8 mouse cellular contexts compared by ENCODE assay signal in genomic region chr9:114731011-114731755, GRCm38 (mm10). TPM values are rescaled to one million over a fixed set of nuclear protein-coding genes. Genes with fewer than 3 reads are reported as not detected.
DNase-seq lines count a peak whose midpoint lies in the region; ATAC-seq lines count a peak whose summit lies in the region.

Gene Cmtm6 (plus strand): TSS chr9:114731116.

- peak; percentile 98 to 100 for DNase-seq in adrenal gland, adult (ENCODE audit: inconsistent age in 2 of 2, low spot score in 1 of 2)
- peak; percentile 98 for DNase-seq in embryo, embryonic 10.5 days (ENCODE audit: low spot score)
- peak; percentile 98 for DNase-seq in gastrocnemius, postnatal 14 days
- DNase-seq in left cerebral cortex, postnatal 10 days (ENCODE audit: extremely low spot score in 1 of 2, low spot score in 2 of 2): peak; percentile 93 to 98
- DNase-seq in right cerebral cortex, postnatal 25 days: peak; percentile 93
- DNase-seq in urinary bladder, postnatal 4 days (ENCODE audit: low spot score in 2 of 2): peak; percentile 97 to 99

- peak; percentile 80 for ATAC-seq in inflammation-experienced regulatory T-cells, adult 6 months
- ATAC-seq in megakaryocyte-erythroid progenitor cell, adult 5-6 weeks (replicated peaks; ENCODE audit: low FRiP score, low TSS enrichment, poor library complexity, severe bottlenecking): peak; percentile 82

- intact Hi-C loops in gastrocnemius, postnatal 14 days (cut with DNase I; ENCODE audit: low total_unique reads): no loop called here
- intact Hi-C loops in left cerebral cortex, postnatal 10 days (cut with DNase I): no loop called here

RNA-seq across cellular contexts. Expression of gene Cmtm6, which starts in this region (rescaled TPM):
- 10 to 100 TPM; 11.2 to 14.2 TPM for total RNA-seq in gastrocnemius, postnatal 14 days (2021)
- 10 to 100 TPM; 62.5 to 80.3 (median 72.6) TPM for polyA plus RNA-seq in inflammation-experienced regulatory T-cells, adult 6 months (2017; shearing (Covaris generic))
- total RNA-seq in left cerebral cortex, postnatal 10 days (2021): 10 to 100 TPM; 24.5 to 25.5 TPM
- 21.3 and 22.7 TPM in 2 replicates for total RNA-seq in megakaryocyte-erythroid progenitor cell, adult 5-6 weeks (2014; fragmentation: Nextera tagmentation)
- 38.9 and 41.3 TPM in 2 replicates for total RNA-seq in megakaryocyte-erythroid progenitor cell, adult 5-6 weeks (2017)

Comparison
In these comparisons a context has a peak if more than half of its experiments do, and no peak if none do; other contexts are left out.
1. Peak in every context shown above with its lines: DNase-seq and ATAC-seq.